Mouse (Mus musculus) T-helper 2 cell (primary cell): ENCODE measurements around the gene Hmcn2.

Source experiments
- in situ Hi-C: fragments of 300-600 bp; cut with MboI, MseI; formaldehyde crosslinking; loops from one replicate; pipeline ENCODE4 v1.15.1; 2025; ENCODE audit warnings: high pct_unique_total_duplicates

The Hmcn2 gene

DNA sequence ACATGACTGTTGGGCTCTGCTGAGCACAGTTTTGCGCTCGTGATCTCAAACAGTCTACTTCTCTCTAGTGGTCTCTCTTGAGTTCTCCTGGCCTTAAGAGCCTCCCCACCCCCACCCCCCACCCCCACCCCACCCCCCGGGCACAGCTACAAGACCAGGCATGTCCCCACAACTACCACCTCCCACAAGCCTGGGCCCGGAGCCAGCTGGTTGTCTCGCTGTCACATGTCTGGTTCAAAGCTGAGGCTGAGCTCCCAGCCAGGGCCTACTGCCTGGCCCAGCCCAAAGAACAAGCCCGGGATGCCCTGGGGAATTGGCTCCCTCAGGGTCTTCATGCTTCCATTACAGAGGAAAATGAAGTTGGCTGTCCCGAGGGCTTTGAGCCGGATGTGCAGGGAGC lies 140.1 kb downstream of the Hmcn2 start:
- in situ Hi-C loops: no loop called here

DNA sequence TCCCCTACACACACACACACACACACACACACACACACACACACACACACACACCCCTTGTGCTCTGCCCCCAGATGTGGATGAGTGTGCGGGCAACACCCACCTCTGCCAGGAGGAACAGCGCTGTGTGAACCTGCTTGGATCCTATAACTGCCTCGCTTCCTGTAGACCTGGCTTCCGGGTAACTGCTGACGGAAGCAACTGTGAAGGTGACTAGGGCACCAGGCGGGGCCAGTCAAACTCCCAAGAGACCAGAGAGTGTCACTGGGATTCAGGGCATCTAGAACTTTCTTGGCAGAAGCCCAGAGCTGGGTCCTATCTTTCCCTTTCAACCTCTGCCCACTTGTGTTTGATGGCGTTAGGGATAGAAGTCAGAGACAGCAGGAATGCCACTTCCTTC lies 141.2 kb downstream of the Hmcn2 start:
- in situ Hi-C loops: no loop called here

DNA sequence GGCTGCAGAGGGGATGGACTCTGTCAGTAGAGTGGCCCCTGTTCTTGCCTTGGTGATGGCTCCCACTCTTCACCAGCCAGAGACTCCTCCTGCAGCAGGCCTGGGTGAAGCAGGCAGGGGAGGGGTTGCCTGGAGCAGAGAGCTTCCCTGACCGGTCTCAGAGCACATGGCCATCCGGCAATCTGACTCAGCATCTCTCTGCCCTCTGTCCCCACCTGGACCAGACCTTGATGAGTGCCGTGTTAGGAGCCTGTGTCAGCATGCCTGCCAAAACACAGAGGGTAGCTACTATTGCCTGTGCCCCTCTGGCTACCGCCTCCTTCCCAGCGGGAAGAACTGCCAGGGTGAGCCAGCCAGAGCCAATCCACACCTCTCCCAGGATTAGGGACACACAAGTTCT lies 144.2 kb downstream of the Hmcn2 start:
- in situ Hi-C loops: no loop called here

- in situ Hi-C loops: no loop called here
These were observed 145.0 kb downstream of the Hmcn2 start for GRCm38 (mm10) chr2:31458989-31459936.

DNA sequence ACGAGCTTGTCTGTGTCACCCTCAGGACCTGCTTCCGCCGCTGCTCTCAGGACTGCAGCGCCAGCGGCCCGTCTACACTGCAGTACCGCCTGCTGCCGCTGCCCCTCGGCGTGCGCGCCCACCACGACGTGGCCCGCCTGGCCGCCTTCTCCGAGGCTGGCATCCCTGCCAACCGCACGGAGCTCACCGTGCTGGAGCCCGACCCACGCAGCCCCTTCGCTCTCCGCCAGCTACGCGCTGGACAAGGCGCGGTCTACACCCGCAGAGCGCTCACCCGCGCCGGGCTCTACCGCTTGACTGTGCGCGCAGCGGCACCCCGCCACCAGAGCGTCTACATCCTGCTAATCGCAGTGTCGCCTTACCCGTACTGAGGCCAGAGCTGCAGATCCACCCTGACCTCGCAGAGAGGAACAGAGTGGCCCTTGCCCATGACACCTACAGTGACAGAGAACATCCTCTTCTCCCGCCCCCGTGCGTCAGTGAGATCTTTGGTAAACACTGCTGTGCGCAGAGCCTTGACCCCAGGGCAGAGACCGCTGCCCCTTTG lies 145.9 kb downstream of the Hmcn2 start:
- in situ Hi-C loops: no loop called here

- in situ Hi-C loops: no loop called here
These were observed 146.7 kb downstream of the Hmcn2 start for GRCm38 (mm10) chr2:31460920-31461319.

DNA sequence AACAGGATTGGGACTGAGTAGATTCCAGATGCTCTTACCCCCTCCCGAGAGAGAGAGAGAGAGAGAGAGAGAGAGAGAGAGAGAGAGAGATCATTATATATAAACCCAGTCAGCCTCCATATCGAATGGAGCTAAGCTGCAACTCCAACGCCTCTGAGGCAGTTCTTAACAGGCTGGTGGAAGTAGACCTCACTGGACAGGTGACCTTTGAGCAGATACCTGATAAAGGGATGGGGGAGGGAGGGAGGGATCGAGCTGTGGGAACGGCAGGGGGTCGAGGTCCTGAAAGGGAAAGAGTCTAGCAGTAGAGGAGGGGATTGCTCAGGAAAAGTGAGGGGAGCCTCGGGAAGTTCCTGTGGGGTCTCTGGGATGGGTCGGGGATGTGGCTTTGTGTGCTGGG lies 147.8 kb downstream of the Hmcn2 start:
- in situ Hi-C loops: no loop called here

GRCm38 (mm10) chr2:31463253-31463652 lies 149.0 kb downstream of the Hmcn2 start:
- in situ Hi-C loops: no loop called here

- in situ Hi-C loops: no loop called here
These were observed 149.7 kb downstream of the Hmcn2 start for GRCm38 (mm10) chr2:31463696-31464528.

DNA sequence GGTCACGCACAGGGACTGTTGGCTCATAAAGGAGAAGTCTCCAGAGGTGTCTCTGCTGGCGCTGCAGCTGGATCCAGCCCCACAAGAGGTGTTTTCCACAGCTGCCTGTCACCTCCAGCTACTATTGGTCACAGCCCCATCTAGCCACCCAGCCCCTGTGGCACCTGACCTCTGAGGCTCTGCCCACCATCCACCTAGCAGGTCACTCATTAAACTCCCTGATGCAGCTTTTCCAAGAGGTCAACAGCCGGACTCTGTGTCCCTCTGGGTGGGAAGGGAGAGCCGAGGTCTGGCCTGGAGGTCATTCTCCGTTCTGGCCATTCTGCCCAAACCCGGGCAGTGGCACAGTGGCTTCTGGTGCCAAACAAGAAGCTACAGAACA lies 150.3 kb downstream of the Hmcn2 start:
- in situ Hi-C loops: no loop called here

- in situ Hi-C loops: no loop called here
These were observed 153.2 kb downstream of the Hmcn2 start for GRCm38 (mm10) chr2:31467457-31467856.

GRCm38 (mm10) chr2:31468857-31469256 lies 154.6 kb downstream of the Hmcn2 start:
- in situ Hi-C loops: no loop called here

DNA sequence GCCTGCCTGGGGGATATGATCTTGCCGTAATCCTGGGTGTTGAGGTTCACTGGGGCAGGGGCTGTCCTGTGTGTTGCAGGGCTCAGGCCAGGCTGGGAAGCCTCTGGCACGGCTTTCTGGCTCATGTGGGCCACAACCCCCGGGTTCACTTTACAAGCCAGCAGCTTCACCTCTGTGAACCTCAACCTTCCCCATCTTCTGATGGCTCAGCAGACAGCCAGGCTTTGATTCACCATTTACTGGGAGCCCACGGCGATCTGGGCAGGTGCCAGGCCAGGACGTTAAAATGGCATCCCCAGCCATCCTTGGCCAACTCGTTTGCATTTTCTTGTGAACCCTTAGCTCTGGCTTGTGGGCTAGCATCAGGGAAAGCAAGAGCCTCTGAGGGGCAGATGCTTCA lies 155.3 kb downstream of the Hmcn2 start:
- in situ Hi-C loops: no loop called here

GRCm38 (mm10) chr2:31469931-31470682 lies 155.9 kb downstream of the Hmcn2 start, which contains the start of gene Ass1:
Gene Ass1, plus strand, starts transcription at chr2:31470207.
- in situ Hi-C loops: loop anchor here (5.0 kb wide), 1 partner anchor 33 kb away; no protein-coding TSS in a partner anchor

- in situ Hi-C loops: loop anchor here (5.0 kb wide), 1 partner anchor 34 kb away; no protein-coding TSS in a partner anchor
These were observed 156.6 kb downstream of the Hmcn2 start for GRCm38 (mm10) chr2:31470683-31471385.

GRCm38 (mm10) chr2:31471611-31472010 lies 157.4 kb downstream of the Hmcn2 start:
- in situ Hi-C loops: loop anchor here (5.0 kb wide), 1 partner anchor 34 kb away; no protein-coding TSS in a partner anchor

DNA sequence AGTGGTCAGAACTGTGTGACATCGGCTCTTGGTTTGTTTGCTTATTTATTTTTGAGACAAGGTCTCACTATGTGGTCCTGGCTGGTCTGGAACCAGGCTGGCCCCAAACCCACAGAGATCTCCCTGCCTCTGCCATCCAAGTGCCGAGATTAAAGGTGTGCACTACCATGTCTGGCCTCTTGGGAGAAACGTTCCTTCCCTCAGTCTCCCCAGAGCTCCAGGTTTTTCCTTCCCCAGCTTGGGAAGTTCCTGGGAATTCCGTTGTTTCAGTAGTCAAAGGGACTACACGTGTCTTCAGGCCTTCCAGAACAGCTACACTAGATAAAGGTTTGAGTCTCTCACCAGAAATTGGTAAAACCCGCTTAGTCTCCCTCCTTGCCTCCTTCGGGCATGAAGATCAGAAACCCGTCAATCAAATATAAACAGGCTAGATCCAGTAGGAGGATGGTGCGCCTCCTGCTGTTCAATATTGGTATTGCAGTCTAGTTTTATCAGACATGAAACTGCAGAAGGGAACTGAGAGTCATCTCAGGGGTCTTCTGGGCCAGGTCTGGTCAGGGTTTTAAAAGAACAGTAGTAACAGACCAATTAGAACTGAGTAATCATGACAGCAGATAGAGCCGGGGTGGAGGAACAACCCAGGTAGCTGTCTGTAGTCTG lies 158.3 kb downstream of the Hmcn2 start:
- in situ Hi-C loops: loop anchor here (5.0 kb wide), 1 partner anchor 35 kb away; no protein-coding TSS in a partner anchor

- in situ Hi-C loops: loop anchor here (5.0 kb wide), 1 partner anchor 37 kb away; no protein-coding TSS in a partner anchor
These were observed 159.7 kb downstream of the Hmcn2 start for GRCm38 (mm10) chr2:31473941-31474340.

DNA sequence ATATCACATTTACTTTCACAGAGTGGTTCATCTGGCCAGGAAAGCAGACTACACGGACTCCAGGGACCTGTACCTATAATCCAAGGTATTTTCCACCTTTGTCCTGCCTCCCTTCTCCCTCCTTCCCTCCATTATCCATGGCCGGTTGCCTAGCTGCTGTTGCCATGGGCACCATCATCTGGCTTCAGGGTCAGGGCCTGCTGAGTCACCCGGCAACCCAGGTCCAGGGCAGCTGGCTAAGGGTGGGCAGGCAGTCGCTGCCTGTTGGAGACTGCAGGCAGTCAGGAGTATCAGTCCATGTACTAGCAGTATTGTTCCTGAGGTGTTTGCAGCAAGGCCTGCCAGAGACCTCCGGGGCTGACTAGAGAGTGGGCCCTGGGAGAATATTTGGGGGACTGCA lies 160.5 kb downstream of the Hmcn2 start:
- in situ Hi-C loops: loop anchor here (5.0 kb wide), 1 partner anchor 37 kb away; no protein-coding TSS in a partner anchor
